Mouse (Mus musculus): ENCODE measurements around the gene Samm50.
A peak's percentile ranks its signal among the peaks of the same experiment; 100 is the strongest.
"Not testable (repeated sequence)": the region's sequence is repeated elsewhere in the genome, so short reads cannot be mapped to it uniquely, and the experiment has no call there.

Gene Samm50

GRCm38 (mm10) chr15:84192058-84192791 is at the start of gene Samm50:
Gene Samm50 (plus strand): TSS chr15:84192241.
- DNase-seq = peak; percentile 89

- no peak for DNase-seq
Measured at GRCm38 (mm10) chr15:84156158-84156557, 35.9 kb upstream of the Samm50 start.

GRCm38 (mm10) chr15:84157530-84157929 is 34.5 kb upstream of the Samm50 start:
- DNase-seq = not testable (repeated sequence)

GRCm38 (mm10) chr15:84161871-84162270 is 30.2 kb upstream of the Samm50 start:
- DNase-seq = no peak

- no peak for DNase-seq
Measured at GRCm38 (mm10) chr15:84166818-84167217, 25.2 kb upstream of the Samm50 start.

GRCm38 (mm10) chr15:84167600-84167999 is 24.4 kb upstream of the Samm50 start, which contains the start of gene Pnpla3:
Gene Pnpla3 (plus strand): TSS chr15:84167837.
- peak; percentile 94 for DNase-seq

- peak; percentile 38 for DNase-seq
Measured at GRCm38 (mm10) chr15:84168170-84169161, 23.6 kb upstream of the Samm50 start.

- no peak for DNase-seq
Measured at GRCm38 (mm10) chr15:84169511-84169910, 22.5 kb upstream of the Samm50 start.

- no peak for DNase-seq
Measured at GRCm38 (mm10) chr15:84171166-84171565, 20.9 kb upstream of the Samm50 start.

- no peak for DNase-seq
Measured at GRCm38 (mm10) chr15:84178733-84179132, 13.3 kb upstream of the Samm50 start.

- DNase-seq = no peak
Measured at GRCm38 (mm10) chr15:84182000-84182399, 10.0 kb upstream of the Samm50 start.

- DNase-seq = no peak
Measured at GRCm38 (mm10) chr15:84183967-84184366, 8.1 kb upstream of the Samm50 start.

GRCm38 (mm10) chr15:84186196-84186595 is 5.8 kb upstream of the Samm50 start:
- DNase-seq = no peak

- no peak for DNase-seq
Measured at GRCm38 (mm10) chr15:84188887-84189530, 3.0 kb upstream of the Samm50 start.

GRCm38 (mm10) chr15:84189881-84190280 is 2.2 kb upstream of the Samm50 start:
- no peak for DNase-seq

- no peak for DNase-seq
Measured at GRCm38 (mm10) chr15:84191724-84192057, 350 bp upstream of the Samm50 start.

GRCm38 (mm10) chr15:84196486-84197165 is 4.6 kb downstream of the Samm50 start:
- DNase-seq = no peak

- DNase-seq = no peak
Measured at GRCm38 (mm10) chr15:84207327-84207726, 15.3 kb downstream of the Samm50 start.

- DNase-seq = no peak
Measured at GRCm38 (mm10) chr15:84209517-84210412, 17.7 kb downstream of the Samm50 start.

- DNase-seq = no peak
Measured at GRCm38 (mm10) chr15:84210461-84210860, 18.4 kb downstream of the Samm50 start.

GRCm38 (mm10) chr15:84210941-84211340 is 18.9 kb downstream of the Samm50 start:
- no peak for DNase-seq

- no peak for DNase-seq
Measured at GRCm38 (mm10) chr15:84211564-84211963, 19.5 kb downstream of the Samm50 start.

All from right cerebral cortex, postnatal 14 days (tissue).